Mouse (Mus musculus): ENCODE results near the gene Fndc9.

DNA sequence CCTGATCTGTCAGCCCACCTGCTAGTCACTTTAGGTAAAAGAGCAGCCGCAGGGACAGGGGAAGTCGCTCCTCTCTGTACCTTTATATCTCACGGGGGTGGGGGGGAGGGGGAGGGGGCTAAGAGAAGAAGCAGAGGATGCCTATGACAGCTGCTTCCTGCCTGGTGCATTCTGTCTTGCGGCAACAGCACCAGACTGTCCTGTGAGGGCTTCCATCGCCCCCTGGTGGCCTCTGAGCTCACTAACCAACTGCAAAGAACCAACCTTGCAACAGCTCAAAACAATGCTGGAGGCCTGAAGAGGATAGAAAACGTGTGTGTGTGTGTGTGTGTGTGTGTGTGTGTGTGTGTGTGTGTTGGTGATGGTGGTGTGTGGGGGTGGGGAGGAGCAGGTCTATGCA is 40.0 kb downstream of the Fndc9 start:
- TF ChIP-seq CTCF (IDR thresholded peaks at IDR 0.05; ENCODE audit: extremely low read depth, insufficient read length, insufficient replicate concordance, low read depth, low read length) (peak; percentile 51), POLR2A (IDR thresholded peaks at IDR 0.05; ENCODE audit: low read depth, low read length) (no peak)

Data from small intestine, adult 2 months (tissue).